Mouse (Mus musculus) bone marrow, adult 2 months (tissue): ENCODE results near the gene Slc16a3.

Experiments
- CTCF ChIP-seq: fragments of 200-500 bp; IDR thresholded peaks from 2 replicates; pipeline ENCODE4 v1.5.1; 2011; ENCODE audit warnings: low read length, control low read depth; ENCODE audit not compliant: control insufficient read depth, insufficient read depth
- POLR2A ChIP-seq: fragments of 200-500 bp; IDR thresholded peaks from 2 replicates; pipeline ENCODE4 v1.6.1; 2011; ENCODE audit warnings: low read depth, mild to moderate bottlenecking, control low read depth, low read length, borderline replicate concordance; ENCODE audit not compliant: control insufficient read depth

DNA sequence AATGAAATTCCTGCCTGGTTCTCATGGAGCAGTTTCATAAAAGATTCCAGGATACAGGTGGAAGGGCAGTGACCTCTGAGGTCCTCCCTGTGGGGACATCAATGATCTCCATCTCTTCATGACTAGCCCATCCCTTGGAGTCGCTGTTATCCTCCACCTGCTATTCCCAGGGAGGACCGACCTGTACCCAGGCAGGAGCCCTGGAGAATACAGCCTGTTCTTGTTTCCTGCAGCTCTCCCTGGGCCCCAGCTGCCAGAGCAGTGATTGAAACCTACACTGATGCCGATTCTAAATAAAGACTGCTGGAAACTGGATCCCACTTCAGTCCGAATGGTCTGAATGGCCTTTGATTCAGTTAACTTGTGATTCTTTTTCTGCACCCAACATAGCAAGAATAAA, 16.8 kb upstream of the Slc16a3 start:
- TF ChIP-seq CTCF (no peak), POLR2A (no peak)
